Mouse (Mus musculus) kidney, postnatal 0 days (tissue): Measurements from ENCODE around the gene Lrrn2. TPM values are rescaled to one million over a fixed set of nuclear protein-coding genes. Genes with fewer than 3 reads are reported as not detected.

ENCODE experiments used
- ATAC-seq: fragments of 200-750 bp; cut with Nextera tagmentation; replicated peaks from 2 replicates; pipeline ENCODE4 v1.8.0; 2017; ENCODE audit warnings: low read depth, moderate number of reproducible peaks, moderate TSS enrichment, moderate library complexity; ENCODE audit not compliant: low FRiP score
- DNase-seq: peaks from one replicate; pipeline ENCODE4 v3.0.0-alpha.2; 2016; ENCODE audit warnings: low spot score
- H3K27ac ChIP-seq: fragments of 300-500 bp; sonication (generic); 2 replicates; pipeline ENCODE4 v1.5.1; 2014; ENCODE audit warnings: mild to moderate bottlenecking
- H3K27me3 ChIP-seq: fragments of 300-500 bp; sonication (generic); 2 replicates; pipeline ENCODE4 v1.6.1; 2014; ENCODE audit warnings: low read length, mixed read lengths; ENCODE audit not compliant: insufficient read depth
- H3K36me3 ChIP-seq: fragments of 300-500 bp; sonication (generic); 2 replicates; pipeline ENCODE4 v1.6.1; 2014; ENCODE audit warnings: low read length, mixed read lengths; ENCODE audit not compliant: insufficient read depth
- H3K4me1 ChIP-seq: fragments of 300-500 bp; sonication (generic); replicated peaks from 2 replicates; pipeline ENCODE4 v1.6.1; 2014; ENCODE audit warnings: antibody characterized with exemption, low read length, mixed read lengths; ENCODE audit not compliant: insufficient read depth
- H3K4me2 ChIP-seq: fragments of 300-500 bp; sonication (generic); 2 replicates; pipeline ENCODE4 v1.6.1; 2014; ENCODE audit warnings: mild to moderate bottlenecking, low read length, moderate library complexity, mixed read lengths
- H3K4me3 ChIP-seq: fragments of 300-500 bp; sonication (generic); replicated peaks from 2 replicates; pipeline ENCODE4 v1.5.1; 2014; ENCODE audit warnings: low read depth, low read length
- H3K9ac ChIP-seq: fragments of 300-500 bp; sonication (generic); 2 replicates; pipeline ENCODE4 v1.6.1; 2014; ENCODE audit warnings: low read depth, low read length
- H3K9me3 ChIP-seq: fragments of 300-500 bp; sonication (generic); replicated peaks from 2 replicates; pipeline ENCODE4 v1.6.1; 2016; ENCODE audit warnings: low read length, inconsistent platforms, mixed read lengths
- CTCF ChIP-seq: IDR thresholded peaks from 2 replicates; pipeline ENCODE4 v1.5.1; 2016; ENCODE audit warnings: antibody characterized with exemption, low read depth, mild to moderate bottlenecking, moderate library complexity
- WGBS: fragments of 180-500 bp; shearing (Covaris S2); extraction: QIAGEN DNeasy Blood & Tissue Kit; methylation state at CpG from one replicate; pipeline ENCODE4 v1.1.7; 2014; 5-methylcytosine and 5-hydroxymethylcytosine counted together
- polyA plus RNA-seq: library from polyadenylated mRNA; unstranded; fragments of >200 nt; fragmentation: Nextera tagmentation; extraction: Ambion mirVana; gene quantifications from 2 replicates; pipeline ENCODE4 v1.2.1, GENCODE M21; 2015

Gene Lrrn2
- polyA plus RNA-seq, 1 experiment from 2014 or later, result 3.3 TPM

DNA sequence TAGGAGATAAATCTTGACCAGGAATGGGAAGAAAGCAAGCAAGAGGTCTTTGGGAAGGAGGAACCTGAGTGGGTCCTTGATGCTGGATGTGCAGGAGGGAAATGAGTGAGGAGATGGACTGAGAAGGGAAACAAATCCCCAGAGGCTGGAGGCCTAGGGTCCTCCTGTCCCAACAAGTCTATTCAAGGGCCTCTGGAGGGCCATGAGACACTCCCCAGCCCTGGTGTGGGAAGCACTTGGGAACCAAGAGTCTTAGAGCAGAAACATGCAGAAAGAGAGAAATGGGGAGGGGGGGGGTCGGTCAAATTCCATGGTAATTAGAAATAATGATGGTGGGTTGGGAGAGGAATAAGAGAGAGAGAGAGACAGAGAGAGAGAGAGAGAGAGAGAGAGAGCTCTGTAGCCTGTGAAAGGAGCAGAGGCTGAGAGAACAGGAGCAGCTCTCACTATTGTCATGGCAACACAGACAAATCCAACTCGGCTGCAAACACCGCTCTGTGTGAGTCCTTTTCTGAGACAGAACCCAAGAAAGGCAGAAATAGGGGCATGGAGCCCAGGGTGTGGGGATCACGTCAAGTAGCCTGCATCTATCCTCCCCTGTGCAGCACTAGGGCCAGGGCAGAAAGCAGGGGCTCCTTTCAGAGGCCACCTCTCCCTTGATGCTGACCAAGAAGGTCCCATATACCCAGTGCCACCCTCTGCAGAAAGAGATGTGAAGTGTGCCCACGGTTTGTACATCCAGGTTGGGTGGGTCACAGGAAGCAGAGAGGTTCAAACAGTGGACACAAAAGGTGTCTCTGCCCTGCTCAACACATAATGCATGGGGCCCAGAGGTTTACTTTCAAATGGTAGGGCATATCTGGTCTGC, 21.3 kb upstream of the Lrrn2 start:
- Histone ChIP-seq H3K9me3 (no peaks in the 10 kb centered on the region), H3K36me3 (no peaks in the 10 kb centered on the region), H3K27ac (no peak overlapping the region), H3K27me3 (no peaks in the 10 kb centered on the region), H3K4me2 (no peak overlapping the region), H3K4me3 (no peak overlapping the region), H3K4me1 (no peaks in the 10 kb centered on the region), H3K9ac (no peak overlapping the region)
- WGBS, result 54% methylated on average over 5 of the region's 5 CpGs
- no peak for TF ChIP-seq CTCF
- ATAC-seq (no peak), DNase-seq (no peak)

DNA sequence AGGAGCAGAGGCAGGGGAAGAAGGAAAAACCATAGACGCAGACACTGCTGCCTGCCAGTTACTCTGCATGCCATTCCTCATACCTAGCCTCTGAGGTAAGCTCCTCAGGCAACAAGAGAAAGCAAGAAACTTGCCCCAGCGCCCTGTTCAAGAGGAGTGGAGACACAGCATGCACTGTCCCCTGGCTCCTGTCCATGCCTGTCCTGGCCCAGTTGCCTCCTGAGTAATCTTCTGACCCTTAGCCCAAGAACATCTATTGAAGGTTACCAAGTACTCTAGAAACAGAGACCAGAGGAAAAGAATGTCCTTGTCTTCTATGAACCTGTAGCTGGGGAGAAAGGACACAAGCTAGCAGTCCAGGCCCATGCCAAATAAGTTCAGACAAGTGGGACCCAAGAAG, 15.9 kb upstream of the Lrrn2 start:
- Histone ChIP-seq H3K4me2 (no peak overlapping the region), H3K36me3 (no peaks in the 10 kb centered on the region), H3K27me3 (no peaks in the 10 kb centered on the region), H3K4me1 (no peaks in the 10 kb centered on the region), H3K9me3 (no peaks in the 10 kb centered on the region), H3K4me3 (no peak overlapping the region), H3K27ac (no peak overlapping the region), H3K9ac (no peak overlapping the region)
- no peak for ATAC-seq
- WGBS, result 78% methylated on average over 2 of the region's 2 CpGs
- no peak for DNase-seq
- TF ChIP-seq CTCF, result no peak

DNA sequence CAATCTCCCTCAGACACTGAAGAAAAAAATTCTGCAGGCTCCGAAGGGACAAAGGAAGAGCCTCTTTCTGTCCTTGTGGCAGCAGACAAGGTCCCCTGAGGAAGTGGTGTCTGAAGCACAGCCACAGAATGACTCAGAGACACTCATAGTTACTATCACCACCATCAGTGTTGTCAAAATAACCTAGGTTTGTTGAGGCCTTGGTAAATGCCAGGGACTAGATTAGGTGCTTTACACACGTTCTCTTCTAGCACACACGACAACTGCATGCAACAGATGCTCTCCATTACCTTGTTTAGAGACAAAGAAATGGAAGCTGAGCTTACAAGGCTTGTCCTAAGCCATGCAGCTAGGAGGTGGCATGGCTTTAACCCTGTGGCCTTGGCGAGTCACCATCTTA, 14.5 kb upstream of the Lrrn2 start:
- 84% methylated on average over 4 of the region's 4 CpGs for WGBS
- no peaks in the 10 kb centered on the region for H3K9me3 ChIP-seq
- H3K27ac ChIP-seq, result no peak overlapping the region
- H3K4me1 ChIP-seq, result no peaks in the 10 kb centered on the region
- H3K36me3 ChIP-seq, result no peaks in the 10 kb centered on the region
- no peak overlapping the region for H3K9ac ChIP-seq
- no peak for DNase-seq
- ATAC-seq, result no peak
- TF ChIP-seq CTCF, result no peak
- H3K4me3 ChIP-seq, result no peak overlapping the region
- no peaks in the 10 kb centered on the region for H3K27me3 ChIP-seq
- H3K4me2 ChIP-seq, result no peak overlapping the region

DNA sequence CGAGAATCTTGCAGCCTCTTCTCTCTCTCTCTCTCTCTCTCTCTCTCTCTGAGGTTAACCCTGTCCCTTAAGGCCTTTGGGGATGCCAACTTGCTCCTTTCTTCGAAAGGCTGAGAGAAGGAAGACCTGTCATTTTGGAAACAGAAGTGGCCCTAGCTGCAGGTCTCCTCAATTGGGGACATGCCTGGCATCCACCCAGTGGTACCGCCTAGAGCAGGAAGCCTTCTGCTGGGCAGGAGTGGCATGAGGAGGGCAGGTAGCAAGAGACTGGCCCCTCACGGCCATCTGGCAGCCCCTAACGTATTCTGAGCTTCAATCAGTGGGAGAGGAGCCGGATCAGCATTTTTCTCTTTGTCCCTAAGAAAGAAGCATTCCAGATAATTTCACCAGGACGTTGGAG, 9.7 kb upstream of the Lrrn2 start:
- no peak for ATAC-seq
- H3K27ac ChIP-seq, result no peak overlapping the region
- 62% methylated on average over 7 of the region's 7 CpGs for WGBS

DNA sequence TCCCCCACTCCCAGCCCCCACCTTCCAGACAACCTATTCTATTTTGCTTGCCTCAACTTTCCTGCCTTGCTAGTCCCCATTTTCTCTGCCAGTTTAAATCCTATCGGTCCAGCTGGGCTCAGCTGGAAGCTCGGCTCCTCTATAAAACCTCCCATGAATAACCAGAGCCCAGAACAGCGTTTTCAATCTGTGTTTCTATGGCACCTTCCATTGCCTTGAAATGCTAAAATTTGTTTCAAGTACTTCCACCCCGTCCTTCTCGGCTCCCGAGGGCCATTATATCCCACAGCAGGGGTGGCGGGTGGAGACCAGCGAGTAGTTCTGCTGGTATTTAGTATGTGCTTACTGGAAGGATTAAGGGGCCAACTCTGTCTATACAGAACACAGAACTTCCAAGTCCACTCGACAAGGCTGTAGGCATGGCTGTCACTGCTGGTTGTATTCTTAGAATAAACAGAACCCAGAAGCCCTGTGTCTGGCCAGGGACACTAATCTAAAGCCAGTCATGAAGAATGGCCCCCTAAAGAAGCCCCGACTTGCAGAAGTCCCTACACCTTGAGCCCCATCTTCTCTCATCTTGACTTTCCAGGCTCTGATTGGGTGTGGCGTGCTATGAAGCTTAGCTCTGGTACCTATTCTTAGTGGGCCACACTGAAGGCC, 992 bp upstream of the Lrrn2 start:
- H3K36me3 ChIP-seq, result no peaks in the 10 kb centered on the region
- TF ChIP-seq CTCF, result no peak
- H3K9me3 ChIP-seq, result no peaks in the 10 kb centered on the region
- peaks cover 26% of the 10 kb centered on the region for H3K27me3 ChIP-seq
- no peak overlapping the region for H3K27ac ChIP-seq
- H3K4me2 ChIP-seq, result no peak overlapping the region
- ATAC-seq (no peak), DNase-seq (no peak)
- peaks cover 10% of the 10 kb centered on the region; the same call in 1 of the 2 replicates for H3K4me1 ChIP-seq
- H3K9ac ChIP-seq, result no peak overlapping the region
- WGBS, result 35% methylated on average over 11 of the region's 11 CpGs
- H3K4me3 ChIP-seq, result no peak overlapping the region

More for the DNA sequence above, 9.7 kb upstream of the Lrrn2 start:
- DNase-seq, result no peak
- H3K9ac ChIP-seq, result no peak overlapping the region
- H3K4me3 ChIP-seq, result no peak overlapping the region
- no peaks in the 10 kb centered on the region for H3K9me3 ChIP-seq
- H3K4me1 ChIP-seq, result no peaks in the 10 kb centered on the region
- H3K4me2 ChIP-seq, result no peak overlapping the region
- TF ChIP-seq CTCF, result no peak
- H3K36me3 ChIP-seq, result no peaks in the 10 kb centered on the region
- H3K27me3 ChIP-seq, result no peaks in the 10 kb centered on the region

DNA sequence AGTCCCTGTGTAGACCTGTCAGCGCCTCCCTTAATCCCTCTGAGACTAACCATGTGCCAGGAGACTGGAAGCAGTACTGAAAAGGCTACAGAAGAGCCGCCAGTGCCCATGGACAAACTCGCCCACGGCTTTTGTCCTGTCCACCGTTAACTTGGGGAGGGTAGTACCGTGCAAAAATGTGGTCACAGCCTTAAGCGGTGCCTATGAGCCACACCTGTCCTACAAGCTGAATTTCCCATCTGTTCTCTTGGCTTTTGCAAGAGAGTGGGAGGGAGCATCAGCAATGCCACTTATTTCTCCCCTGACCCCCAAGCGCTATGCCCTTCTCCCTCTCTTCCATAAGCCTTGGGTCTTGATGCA, 292 bp upstream of the Lrrn2 start:
- no peaks in the 10 kb centered on the region for H3K9me3 ChIP-seq
- no peak overlapping the region for H3K9ac ChIP-seq
- DNase-seq (no peak), ATAC-seq (no peak)
- H3K27me3 ChIP-seq, result peaks cover 26% of the 10 kb centered on the region
- H3K4me1 ChIP-seq, result peaks cover 10% of the 10 kb centered on the region; the same call in 1 of the 2 replicates
- peak overlapping the region; percentile 52 for H3K4me3 ChIP-seq
- 17% methylated on average over 8 of the region's 8 CpGs for WGBS
- peak overlapping the region; percentile 94 for H3K4me2 ChIP-seq
- no peaks in the 10 kb centered on the region for H3K36me3 ChIP-seq
- TF ChIP-seq CTCF, result no peak
- no peak overlapping the region for H3K27ac ChIP-seq
